ENCODE assay signal across 8 mouse cellular contexts in the genomic region with DNA sequence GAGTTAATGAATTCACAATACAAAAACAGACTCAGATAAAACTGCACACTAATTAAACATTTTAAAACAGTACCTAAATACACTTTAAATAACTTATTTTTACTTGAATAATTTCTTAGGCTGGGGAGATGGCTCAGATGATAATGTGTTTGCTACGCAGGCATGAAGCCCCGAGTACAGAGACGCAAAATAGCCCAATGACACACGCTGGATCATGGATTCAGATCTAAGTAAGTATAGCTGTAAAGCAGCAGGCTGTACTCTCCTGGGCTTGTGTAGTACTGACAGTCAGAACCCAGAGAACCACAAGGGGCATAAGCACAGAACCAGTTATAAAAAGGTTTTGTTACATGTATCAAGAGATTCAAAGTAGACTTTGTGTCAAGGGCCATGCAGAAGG. TPM values are rescaled to one million over a fixed set of nuclear protein-coding genes. Genes with fewer than 3 reads are reported as not detected.
DNase-seq lines count a peak whose midpoint lies in the region; ATAC-seq and TF ChIP-seq lines count a peak whose summit lies in the region.
"Not testable (repeated sequence)": the region's sequence is repeated elsewhere in the genome, so short reads cannot be mapped to it uniquely, and the experiment has no call there.

No protein-coding gene starts in this region.

- DNase-seq in G1E (ENCODE audit: low spot score); heart, postnatal 0 days (ENCODE audit: low spot score): not testable (repeated sequence)

- H3K36me3 ChIP-seq in G1E (replicated peaks); embryonic facial prominence, embryonic 13.5 days; heart, postnatal 0 days (replicated peaks; ENCODE audit: control insufficient read depth, insufficient read depth, low read length); liver, embryonic 16.5 days (ENCODE audit: control insufficient read depth, insufficient read depth); stomach, embryonic 14.5 days (ENCODE audit: control insufficient read depth, insufficient read depth, low read length): not testable (repeated sequence)

- not testable (repeated sequence) for H3K9me3 ChIP-seq in G1E (replicated peaks); liver, embryonic 16.5 days (replicated peaks; ENCODE audit: control insufficient read depth, low read length); stomach, embryonic 14.5 days (ENCODE audit: control insufficient read depth, low read depth, low read length)
- peaks cover 24% of the 10 kb centered on the region for H3K9me3 ChIP-seq in embryonic facial prominence, embryonic 13.5 days
- H3K9me3 ChIP-seq in heart, postnatal 0 days (replicated peaks; ENCODE audit: control insufficient read depth, low read length) = peaks cover 11% of the 10 kb centered on the region

- not testable (repeated sequence) for H3K27me3 ChIP-seq in G1E (ENCODE audit: insufficient read depth, low read length); embryonic facial prominence, embryonic 13.5 days; heart, postnatal 0 days (ENCODE audit: control insufficient read depth, insufficient read depth, low read length); liver, embryonic 16.5 days (ENCODE audit: control insufficient read depth, insufficient read depth, low read depth, low read length); stomach, embryonic 14.5 days (ENCODE audit: control insufficient read depth, insufficient read depth, low read length)

- not testable (repeated sequence) for TF ChIP-seq CTCF in G1E (IDR thresholded peaks at IDR 0.05; ENCODE audit: low read depth, low read length); heart, postnatal 0 days (IDR thresholded peaks at IDR 0.05; ENCODE audit: low read depth)

- TF ChIP-seq EP300 in heart, postnatal 0 days (IDR thresholded peaks at IDR 0.05; ENCODE audit: low read depth) = not testable (repeated sequence)

- not testable (repeated sequence) for H3K4me1 ChIP-seq in G1E (ENCODE audit: insufficient read depth, low read depth, low read length); embryonic facial prominence, embryonic 13.5 days; heart, postnatal 0 days (ENCODE audit: control insufficient read depth, insufficient read depth); liver, embryonic 16.5 days (ENCODE audit: control insufficient read depth, low read depth, low read length); stomach, embryonic 14.5 days (ENCODE audit: control insufficient read depth, insufficient read depth, low read length)

- 0 out of 2 replicates have a peak, but pooled peaks have one; percentile 1 for ATAC-seq in G1E (ENCODE audit: extremely low read depth, insufficient number of reproducible peaks, low FRiP score, poor library complexity, severe bottlenecking)
- peak; percentile 22; the same call in 1 of the 2 replicates for ATAC-seq in embryonic facial prominence, embryonic 13.5 days (ENCODE audit: insufficient number of reproducible peaks, insufficient read depth, low FRiP score, low TSS enrichment, low read depth)
- ATAC-seq in frontal cortex, adult (ENCODE audit: low TSS enrichment) = 0 out of 2 replicates have a peak, but pooled peaks have one; percentile 2
- 0 out of 2 replicates have a peak, but pooled peaks have one; percentile 8 for ATAC-seq in heart, postnatal 0 days (ENCODE audit: insufficient read depth, low read depth)
- peak; percentile 4 for ATAC-seq in inflammation-experienced regulatory T-cells, adult 6 months
- 0 out of 2 replicates have a peak, but pooled peaks have one; percentile 1 for ATAC-seq in liver, embryonic 16.5 days (ENCODE audit: low read depth)
- ATAC-seq in megakaryocyte progenitor cell, adult 5-6 weeks (replicated peaks; ENCODE audit: poor library complexity) = 0 out of 2 replicates have a peak, but pooled peaks have one; percentile 3
- ATAC-seq in stomach, embryonic 14.5 days (ENCODE audit: insufficient number of reproducible peaks, insufficient read depth, low FRiP score, low read depth) = 0 out of 2 replicates have a peak, but pooled peaks have one; percentile 12

- not testable (repeated sequence) for H3K4me2 ChIP-seq in embryonic facial prominence, embryonic 13.5 days; heart, postnatal 0 days (ENCODE audit: low read depth, low read length); liver, embryonic 16.5 days (ENCODE audit: low read depth, low read length); stomach, embryonic 14.5 days (replicated peaks; ENCODE audit: low read depth, low read length)

- H3K9ac ChIP-seq in embryonic facial prominence, embryonic 13.5 days; heart, postnatal 0 days (replicated peaks; ENCODE audit: low read depth, low read length); liver, embryonic 16.5 days (ENCODE audit: low read depth, low read length); stomach, embryonic 14.5 days (replicated peaks; ENCODE audit: low read depth, low read length): not testable (repeated sequence)

- WGBS in embryonic facial prominence, embryonic 13.5 days = 89% methylated on average over 4 of the region's 4 CpGs
- 90% methylated on average over 4 of the region's 4 CpGs for WGBS in heart, postnatal 0 days
- 80% methylated on average over 4 of the region's 4 CpGs for WGBS in liver, embryonic 16.5 days (ENCODE audit: insufficient replicate concordance)
- WGBS in stomach, embryonic 14.5 days = 91% methylated on average over 4 of the region's 4 CpGs

- H3K4me3 ChIP-seq in G1E (ENCODE audit: low read depth, low read length); embryonic facial prominence, embryonic 13.5 days; heart, postnatal 0 days (ENCODE audit: low read depth, low read length); liver, embryonic 16.5 days (ENCODE audit: low read depth, low read length); stomach, embryonic 14.5 days (ENCODE audit: low read depth, low read length): not testable (repeated sequence)

- H3K27ac ChIP-seq in embryonic facial prominence, embryonic 13.5 days; heart, postnatal 0 days (ENCODE audit: low read depth); liver, embryonic 16.5 days (ENCODE audit: low read length); stomach, embryonic 14.5 days (ENCODE audit: low read length): not testable (repeated sequence)

RNA-seq across cellular contexts. Expression of gene Sfi1, which starts 26.1 kb away (rescaled TPM):
- total RNA-seq in G1E (2014; fragmentation: Nextera tagmentation) (100 and 111 TPM in 2 replicates), G1E (2017) (85.3 and 89.7 TPM in 2 replicates)
- polyA plus RNA-seq in G1E (2012) = 42.0 and 42.2 TPM in 2 replicates
- polyA plus RNA-seq in embryonic facial prominence, embryonic 13.5 days (2015; fragmentation: Nextera tagmentation; extraction: Ambion mirVana) = 17.2 and 19.3 TPM in 2 replicates
- 7.1 and 13.2 TPM in 2 replicates for total RNA-seq in heart, postnatal 0 days (2014; rRNA removed; ENCODE audit: low replicate concordance)
- 5.3 and 5.4 TPM in 2 replicates for polyA plus RNA-seq in heart, postnatal 0 days (2015; fragmentation: Nextera tagmentation; extraction: Ambion mirVana)
- 10 to 100 TPM; 25.9 to 49.0 (median 44.6) TPM for polyA plus RNA-seq in inflammation-experienced regulatory T-cells, adult 6 months (2017; shearing (Covaris generic))
- polyA plus RNA-seq in liver, embryonic 16.5 days (2015; fragmentation: Nextera tagmentation; extraction: Ambion mirVana) = 3.4 and 4.1 TPM in 2 replicates
- 5.2 and 6.0 TPM in 2 replicates for total RNA-seq in megakaryocyte progenitor cell, adult 5-6 weeks (2015)
- 6.2 and 14.2 TPM in 2 replicates for total RNA-seq in megakaryocyte progenitor cell, adult 5-6 weeks (2017)
- 12.5 and 14.6 TPM in 2 replicates for polyA plus RNA-seq in stomach, embryonic 14.5 days (2014; fragmentation: Nextera tagmentation; extraction: Ambion mirVana)

RNA-seq across cellular contexts. Expression of gene Eif4enif1, which starts 35.1 kb away (rescaled TPM):
- total RNA-seq in G1E (2014; fragmentation: Nextera tagmentation) = 139 and 179 TPM in 2 replicates
- 50.7 and 52.7 TPM in 2 replicates for total RNA-seq in G1E (2017)
- 106 and 121 TPM in 2 replicates for polyA plus RNA-seq in G1E (2012)
- polyA plus RNA-seq in embryonic facial prominence, embryonic 13.5 days (2015; fragmentation: Nextera tagmentation; extraction: Ambion mirVana) = 59.4 and 70.6 TPM in 2 replicates
- total RNA-seq in heart, postnatal 0 days (2014; rRNA removed; ENCODE audit: low replicate concordance) = 34.4 and 58.2 TPM in 2 replicates
- 16.9 and 19.0 TPM in 2 replicates for polyA plus RNA-seq in heart, postnatal 0 days (2015; fragmentation: Nextera tagmentation; extraction: Ambion mirVana)
- 10 to 100 TPM; 57.1 to 81.6 (median 75.7) TPM for polyA plus RNA-seq in inflammation-experienced regulatory T-cells, adult 6 months (2017; shearing (Covaris generic))
- 18.5 and 18.7 TPM in 2 replicates for polyA plus RNA-seq in liver, embryonic 16.5 days (2015; fragmentation: Nextera tagmentation; extraction: Ambion mirVana)
- total RNA-seq in megakaryocyte progenitor cell, adult 5-6 weeks (2015) = 96.1 and 110 TPM in 2 replicates
- 40.1 and 49.2 TPM in 2 replicates for total RNA-seq in megakaryocyte progenitor cell, adult 5-6 weeks (2017)
- polyA plus RNA-seq in stomach, embryonic 14.5 days (2014; fragmentation: Nextera tagmentation; extraction: Ambion mirVana) = 59.5 and 62.7 TPM in 2 replicates
